Mouse (Mus musculus) monocyte, adult 2 months (primary cell): ENCODE data around the gene Urb1.

Experiments
- DNase-seq, 2 experiments: peaks; one replicate each; pipeline ENCODE4 v3.0.0; 2022; ENCODE audit warnings: low spot score in 2 of 2, low read depth in 1 of 2

The Urb1 gene

GRCm38 (mm10) chr16:90809975-90810715 is at the start of gene Urb1:
TSS of gene Urb1 (minus strand) at chr16:90810413.
- DNase-seq = peak; percentile 94 to 97

GRCm38 (mm10) chr16:90858206-90858605 is 48.0 kb upstream of the Urb1 start:
- no peak for DNase-seq

- DNase-seq = no peak
These were observed 46.5 kb upstream of the Urb1 start for GRCm38 (mm10) chr16:90856552-90857200.

- no peak for DNase-seq
These were observed 41.6 kb upstream of the Urb1 start for GRCm38 (mm10) chr16:90851621-90852334.

GRCm38 (mm10) chr16:90850881-90851280 is 40.7 kb upstream of the Urb1 start:
- no peak for DNase-seq

- DNase-seq = no peak
These were observed 39.0 kb upstream of the Urb1 start for GRCm38 (mm10) chr16:90849262-90849661.

- no peak for DNase-seq
These were observed 38.5 kb upstream of the Urb1 start for GRCm38 (mm10) chr16:90848697-90849096.

- no peak for DNase-seq
These were observed 35.4 kb upstream of the Urb1 start for GRCm38 (mm10) chr16:90845591-90845990.

- no peak for DNase-seq
These were observed 34.8 kb upstream of the Urb1 start for GRCm38 (mm10) chr16:90845038-90845437.

- no peak for DNase-seq
These were observed 32.0 kb upstream of the Urb1 start for GRCm38 (mm10) chr16:90842164-90842563.

- no peak for DNase-seq
These were observed 27.2 kb upstream of the Urb1 start for GRCm38 (mm10) chr16:90837431-90837830.

GRCm38 (mm10) chr16:90833041-90833791 is 23.0 kb upstream of the Urb1 start:
- DNase-seq = no peak

GRCm38 (mm10) chr16:90832495-90832894 is 22.3 kb upstream of the Urb1 start:
- DNase-seq = no peak

GRCm38 (mm10) chr16:90831676-90832075 is 21.5 kb upstream of the Urb1 start:
- DNase-seq = no peak

GRCm38 (mm10) chr16:90830686-90831439 is 20.6 kb upstream of the Urb1 start:
- DNase-seq = peak in 1 of 2 experiments; percentile 30

- DNase-seq = peak; percentile 36 to 60
These were observed 19.9 kb upstream of the Urb1 start for GRCm38 (mm10) chr16:90829894-90830685.

- DNase-seq = no peak
These were observed 18.9 kb upstream of the Urb1 start for GRCm38 (mm10) chr16:90829136-90829535.

GRCm38 (mm10) chr16:90827498-90827897 is 17.3 kb upstream of the Urb1 start:
- DNase-seq = no peak

GRCm38 (mm10) chr16:90826457-90826856 is 16.2 kb upstream of the Urb1 start, which contains the start of gene Eva1c:
TSS of gene Eva1c (plus strand) at chr16:90826719.
- DNase-seq = no peak

GRCm38 (mm10) chr16:90826041-90826440 is 15.8 kb upstream of the Urb1 start:
- DNase-seq = no peak
